Mouse (Mus musculus): ENCODE measurements around the gene Rps6ka1.

Gene Rps6ka1

DNA sequence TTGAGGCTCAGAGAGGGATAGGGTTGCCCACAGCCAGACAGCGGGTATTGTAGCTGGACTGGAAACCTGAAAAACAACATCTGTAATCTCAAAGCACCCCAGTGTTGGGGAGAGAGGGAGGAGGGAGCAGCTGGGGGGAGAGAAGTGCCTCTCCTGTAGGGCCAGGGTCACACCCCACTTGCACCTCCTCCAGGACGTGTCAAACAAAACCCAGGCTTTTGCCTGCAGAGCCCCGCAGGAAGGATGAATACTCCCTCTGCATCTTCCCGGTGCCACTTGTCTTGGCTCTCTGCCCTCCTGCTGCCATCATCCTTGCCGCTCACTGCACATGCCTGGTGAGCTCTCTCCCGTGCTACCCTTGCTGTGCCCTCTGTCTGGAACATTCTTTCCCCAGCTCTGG, 10.6 kb upstream of the Rps6ka1 start:
- DNase-seq (ENCODE audit: low read depth in 1 of 2, low spot score in 2 of 2) = no peak

- no peak for DNase-seq (ENCODE audit: low read depth in 1 of 2, low spot score in 2 of 2)
Observed at GRCm38 (mm10) chr4:133897431-133897891, 9.9 kb upstream of the Rps6ka1 start.

DNA sequence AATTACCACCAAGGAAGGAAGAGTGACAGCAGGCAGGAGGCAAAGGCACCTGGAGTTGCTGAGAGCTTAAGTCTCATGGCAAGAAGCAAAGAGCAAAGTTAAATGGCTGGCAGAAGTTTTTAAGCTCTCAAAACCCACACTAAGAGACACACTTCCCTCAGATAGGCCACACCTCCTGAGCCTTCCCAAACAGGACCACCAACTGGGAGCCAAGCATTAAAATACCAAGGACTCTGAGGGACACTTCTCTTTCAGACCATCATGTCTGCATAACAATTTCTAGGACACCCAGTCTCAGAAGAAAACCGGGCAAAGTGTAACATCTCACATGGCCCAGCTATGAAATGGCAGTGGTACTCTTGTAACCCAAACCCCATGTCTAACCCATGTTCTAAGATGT, 9.4 kb upstream of the Rps6ka1 start:
- DNase-seq (ENCODE audit: low read depth in 1 of 2, low spot score in 2 of 2) = no peak

- no peak for DNase-seq (ENCODE audit: low read depth in 1 of 2, low spot score in 2 of 2)
Observed at GRCm38 (mm10) chr4:133896002-133896401, 8.4 kb upstream of the Rps6ka1 start.

- no peak for DNase-seq (ENCODE audit: low read depth in 1 of 2, low spot score in 2 of 2)
Observed at GRCm38 (mm10) chr4:133887249-133887648, 348 bp downstream of the Rps6ka1 start.

- no peak for DNase-seq (ENCODE audit: low read depth in 1 of 2, low spot score in 2 of 2)
Observed at GRCm38 (mm10) chr4:133885991-133886501, 1.6 kb downstream of the Rps6ka1 start.

DNA sequence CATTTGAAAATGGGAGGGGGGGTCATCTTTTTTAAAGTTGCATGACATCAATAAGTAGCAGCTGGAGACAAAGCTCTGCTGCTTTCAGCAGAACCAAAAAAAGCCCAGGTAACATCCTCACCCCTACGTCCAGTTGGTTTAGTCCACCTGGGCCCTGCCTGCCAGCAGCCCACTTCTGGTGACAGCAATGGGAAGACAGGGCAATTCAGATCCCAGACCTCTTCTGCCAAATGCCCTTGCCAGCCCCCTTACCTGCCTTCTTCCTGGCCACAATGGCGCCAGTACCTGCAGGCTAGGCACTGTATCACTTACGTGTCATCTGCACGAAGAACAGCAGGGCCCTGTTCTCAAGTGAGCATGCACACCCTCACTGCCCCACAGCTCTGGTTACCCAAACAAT, 2.3 kb downstream of the Rps6ka1 start:
- DNase-seq (ENCODE audit: low read depth in 1 of 2, low spot score in 2 of 2) = no peak

- no peak for DNase-seq (ENCODE audit: low read depth in 1 of 2, low spot score in 2 of 2)
Observed at GRCm38 (mm10) chr4:133884888-133885287, 2.7 kb downstream of the Rps6ka1 start.

DNA sequence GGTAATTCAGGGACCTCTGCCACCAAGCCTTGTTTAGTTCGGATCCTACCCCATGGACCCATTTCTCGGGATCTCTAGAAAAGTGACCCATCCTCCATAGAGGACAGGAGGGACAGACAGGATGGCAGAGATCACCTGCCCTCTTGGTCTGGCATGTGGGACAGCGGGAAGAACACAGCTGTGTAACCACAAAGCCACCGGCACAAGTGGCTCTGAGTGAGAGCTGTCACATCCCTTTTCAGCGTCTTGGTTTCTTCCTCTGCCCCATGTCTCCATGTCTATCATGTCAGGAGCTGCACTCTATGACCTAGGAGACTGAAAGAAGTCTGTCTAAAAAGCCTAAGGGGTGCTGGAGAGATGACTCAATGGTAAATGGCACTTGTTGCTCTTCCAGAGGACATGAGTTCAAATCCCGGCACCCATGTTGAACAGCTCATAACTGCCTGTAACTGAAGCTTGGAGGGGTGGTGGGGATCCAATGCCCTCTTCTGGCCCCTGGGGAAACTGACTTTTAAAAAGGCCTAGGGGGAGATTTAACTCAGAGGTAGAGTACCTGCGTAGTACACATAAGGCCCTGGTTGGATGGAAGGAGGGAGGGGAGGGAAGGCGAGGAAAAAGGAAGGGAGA, 3.4 kb downstream of the Rps6ka1 start:
- DNase-seq (ENCODE audit: low read depth in 1 of 2, low spot score in 2 of 2) = no peak

DNA sequence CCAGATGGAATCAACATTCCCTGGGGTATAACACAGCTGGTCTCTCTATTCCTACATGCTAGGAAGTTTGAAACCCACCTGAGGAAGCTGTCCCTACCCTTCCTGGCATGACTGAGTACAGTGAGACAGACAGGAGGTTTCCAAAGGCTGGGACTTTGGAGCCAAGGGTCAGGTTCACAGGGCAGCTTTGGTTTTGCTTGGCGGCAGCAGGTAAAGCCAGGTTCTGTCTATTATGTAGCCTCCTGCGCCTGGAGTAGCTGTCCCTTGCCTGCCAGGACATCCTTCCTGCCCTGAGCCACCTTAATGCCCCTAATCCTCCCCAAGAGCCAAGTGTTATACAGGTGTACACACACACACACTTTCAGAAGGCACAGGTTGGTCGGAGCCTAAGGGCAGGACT, 5.7 kb downstream of the Rps6ka1 start:
- no peak for DNase-seq (ENCODE audit: low read depth in 1 of 2, low spot score in 2 of 2)

DNA sequence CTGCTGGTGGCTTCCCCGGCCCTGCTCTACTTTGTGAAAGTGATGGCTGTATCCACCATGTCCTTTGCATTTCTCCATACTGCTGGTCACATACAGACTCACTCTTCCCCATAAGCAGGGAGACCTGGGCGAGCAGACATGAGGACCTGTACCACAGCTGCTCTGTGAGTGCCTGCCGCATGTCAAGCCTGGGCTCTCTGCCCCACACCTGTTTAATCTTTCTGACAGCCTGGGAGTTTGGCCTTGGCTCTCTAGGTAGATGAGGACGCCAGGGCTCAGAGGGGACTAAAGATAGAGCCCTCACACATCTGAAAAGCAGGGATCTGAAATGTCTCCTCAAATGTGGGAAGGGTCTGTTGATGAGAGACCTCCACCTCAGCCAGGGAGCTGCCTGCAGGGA, 6.2 kb downstream of the Rps6ka1 start:
- no peak for DNase-seq (ENCODE audit: low read depth in 1 of 2, low spot score in 2 of 2)

DNA sequence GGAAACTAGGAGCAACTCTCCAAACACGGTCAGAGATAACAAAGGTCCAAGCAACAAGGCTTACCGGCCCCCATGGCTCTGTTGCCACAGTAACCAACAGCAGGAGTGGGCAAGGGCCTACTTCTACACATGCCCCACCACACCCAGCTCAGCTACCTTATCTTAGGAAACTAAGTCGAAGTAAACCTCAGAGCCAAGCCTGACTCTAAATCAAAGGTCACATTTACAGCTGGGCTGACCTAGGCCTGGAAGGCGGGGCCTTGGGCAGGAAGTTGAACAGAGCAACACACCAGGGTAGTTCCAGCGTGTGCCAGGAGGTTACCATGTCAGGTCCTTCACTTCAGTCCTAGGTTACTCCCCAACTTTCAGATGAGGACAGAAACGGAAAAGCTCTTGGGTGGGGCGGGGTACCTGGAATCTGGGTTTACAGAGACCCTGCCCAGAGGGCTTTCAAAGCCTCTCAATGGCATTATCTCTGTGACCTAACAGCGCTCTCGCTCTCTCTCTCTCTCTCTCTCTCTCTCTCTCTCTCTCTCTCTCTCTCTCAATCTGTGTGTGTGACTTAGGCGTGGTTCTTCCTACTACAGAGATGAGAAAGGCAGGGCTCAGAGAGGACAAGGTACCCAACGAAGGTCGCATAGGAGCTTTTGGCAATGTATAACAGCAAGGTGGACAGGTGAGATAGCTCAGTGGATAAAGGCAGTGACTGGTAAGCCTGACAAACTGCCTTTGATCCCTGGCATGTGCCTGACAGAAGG, 8.3 kb downstream of the Rps6ka1 start:
- DNase-seq (ENCODE audit: low read depth in 1 of 2, low spot score in 2 of 2) = no peak

- DNase-seq (ENCODE audit: low read depth in 1 of 2, low spot score in 2 of 2) = no peak
Observed at GRCm38 (mm10) chr4:133877850-133878755, 9.5 kb downstream of the Rps6ka1 start.

GRCm38 (mm10) chr4:133874865-133875517, 12.6 kb downstream of the Rps6ka1 start:
- DNase-seq (ENCODE audit: low read depth in 1 of 2, low spot score in 2 of 2) = peak in 1 of 2 experiments; percentile 33

DNA sequence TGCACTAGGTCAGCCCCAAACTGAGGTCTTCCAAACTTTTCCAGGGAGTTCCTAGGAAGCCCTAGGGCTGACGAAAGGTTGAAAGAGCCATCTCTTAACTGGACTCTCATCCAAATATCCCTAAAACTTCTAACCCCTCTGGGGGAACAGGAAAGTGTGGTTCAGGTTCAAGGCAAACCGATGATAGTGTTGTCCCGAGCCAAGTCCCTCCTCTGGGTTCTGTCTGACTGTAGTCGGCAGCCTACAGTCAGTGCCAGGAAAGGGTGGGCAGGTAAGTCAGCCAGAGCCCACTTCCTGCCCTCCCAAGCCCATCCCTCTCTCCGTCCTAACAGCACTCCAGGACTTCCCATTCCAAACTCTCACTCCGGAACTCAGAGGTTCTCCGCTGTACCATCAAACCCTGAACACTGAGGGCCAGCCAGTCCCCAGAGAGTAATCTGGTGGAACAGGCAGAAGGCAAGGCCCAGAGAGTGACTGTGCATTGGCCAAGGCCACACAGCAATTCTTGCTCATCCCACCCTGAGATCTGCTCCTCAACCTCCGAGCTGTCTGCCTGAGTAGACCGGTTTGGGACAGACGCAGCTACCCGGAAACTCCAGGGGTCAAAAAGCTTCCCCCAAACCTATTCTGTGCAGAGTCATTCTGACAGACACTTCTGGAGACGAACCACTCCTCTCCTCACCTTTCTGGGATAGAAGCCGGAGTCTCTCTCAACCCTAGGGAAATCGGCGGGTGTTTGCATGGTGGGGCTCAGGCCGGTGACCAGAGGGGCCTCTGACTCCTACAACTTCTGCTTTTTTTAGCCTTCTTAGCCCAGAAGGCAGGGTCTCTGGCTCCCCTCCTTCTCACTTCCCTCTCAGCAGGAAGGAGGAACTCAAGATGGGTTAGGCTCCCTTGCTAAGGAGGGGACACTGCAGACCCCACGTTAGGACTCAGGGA, 13.4 kb downstream of the Rps6ka1 start:
- peak in 1 of 2 experiments; percentile 40 for DNase-seq (ENCODE audit: low read depth in 1 of 2, low spot score in 2 of 2)

DNA sequence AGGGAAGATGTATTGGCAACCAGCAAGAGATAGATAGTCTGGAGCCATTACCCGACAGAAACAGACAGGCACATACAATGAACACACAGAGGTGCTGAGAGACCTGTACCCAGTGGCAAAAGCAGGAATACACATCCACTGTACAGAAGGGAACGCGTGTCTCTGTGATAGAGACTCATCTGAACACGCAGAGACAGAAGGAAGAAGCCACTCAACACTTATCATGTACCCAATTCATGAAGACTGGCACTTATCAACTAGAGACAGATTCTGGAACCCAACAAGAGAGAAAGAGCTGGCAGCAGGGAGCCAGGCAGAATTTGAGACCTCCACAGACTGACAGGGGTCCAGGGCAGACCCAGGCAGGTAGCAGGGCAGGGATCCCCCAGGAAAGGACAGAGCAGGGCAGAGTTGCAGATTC, 14.2 kb downstream of the Rps6ka1 start:
- no peak for DNase-seq (ENCODE audit: low read depth in 1 of 2, low spot score in 2 of 2)

- peak; percentile 37 to 44 for DNase-seq (ENCODE audit: low read depth in 1 of 2, low spot score in 2 of 2)
Observed at GRCm38 (mm10) chr4:133872812-133873300, 14.7 kb downstream of the Rps6ka1 start.

GRCm38 (mm10) chr4:133872222-133872811, 15.3 kb downstream of the Rps6ka1 start:
- peak in 1 of 2 experiments; percentile 17 for DNase-seq (ENCODE audit: low read depth in 1 of 2, low spot score in 2 of 2)

GRCm38 (mm10) chr4:133865231-133865630, 22.4 kb downstream of the Rps6ka1 start:
- DNase-seq (ENCODE audit: low read depth in 1 of 2, low spot score in 2 of 2) = no peak

All from monocyte, adult 2 months (primary cell).